Mouse (Mus musculus) central nervous system, embryonic 18 days (tissue): Measurements from ENCODE around the gene Klf6. TPM values are rescaled to one million over a fixed set of nuclear protein-coding genes. Genes with fewer than 3 reads are reported as not detected.

ENCODE experiments used
- polyA plus RNA-seq: library from polyadenylated mRNA; depleted of rRNA; stranded (reverse); fragments of >200 nt; gene quantifications from 2 replicates; pipeline ENCODE4 v1.2.3, GENCODE M21; 2012; rRNA removed

The Klf6 gene
- polyA plus RNA-seq = 34.9 and 35.0 TPM in 2 replicates

DNA sequence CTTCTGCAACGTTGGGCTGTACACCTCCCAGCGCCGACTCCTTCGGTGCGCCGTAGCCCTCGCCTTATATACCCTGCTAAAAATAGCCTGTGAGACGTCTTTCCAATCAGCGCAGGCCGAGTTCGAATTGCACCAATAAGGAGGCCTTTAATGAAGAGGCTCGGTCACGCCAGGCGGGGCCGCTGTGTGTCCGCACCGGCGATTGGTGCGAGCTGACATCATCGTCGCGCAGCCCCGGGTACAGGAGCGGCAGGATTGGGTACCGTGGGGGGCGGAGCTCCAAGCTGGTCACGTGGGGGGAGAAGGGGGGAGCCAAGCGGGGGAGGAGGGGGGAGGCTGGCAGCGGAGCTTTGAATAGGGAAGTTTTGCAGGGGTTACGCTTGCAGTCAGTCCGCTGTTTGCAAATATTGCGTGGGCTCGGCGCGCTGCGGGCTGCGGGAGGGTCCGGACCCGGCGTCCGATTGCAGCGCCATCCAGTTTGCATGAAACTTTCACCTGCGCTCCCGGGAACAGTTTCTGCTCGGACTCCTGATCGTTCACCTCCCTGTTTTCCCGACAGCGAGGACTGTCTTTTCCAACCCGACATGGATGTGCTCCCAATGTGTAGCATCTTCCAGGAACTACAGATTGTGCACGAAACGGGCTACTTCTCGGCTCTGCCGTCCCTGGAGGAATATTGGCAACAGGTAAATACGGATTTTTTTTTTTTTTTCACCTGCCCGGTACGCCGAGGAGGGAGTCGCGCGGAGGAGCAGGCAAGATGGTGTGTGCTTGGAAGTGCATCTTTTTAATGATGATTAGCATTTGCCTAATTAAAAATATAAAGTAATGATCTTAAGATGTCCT is at the start of gene Klf6:
Gene Klf6, plus strand, starts transcription at position 326 of the 846 bp plus-strand sequence.

